Mouse (Mus musculus) embryo, embryonic 10.5 days (tissue): ENCODE data around the gene Cd164l2.

Experiments used
- DNase-seq: peaks from one replicate; pipeline ENCODE4 v3.0.0-alpha.2; 2015; ENCODE audit warnings: low spot score

Gene Cd164l2

GRCm38 (mm10) chr4:133257230-133257629 lies 45.3 kb downstream of the Cd164l2 start:
- DNase-seq = no peak

DNA sequence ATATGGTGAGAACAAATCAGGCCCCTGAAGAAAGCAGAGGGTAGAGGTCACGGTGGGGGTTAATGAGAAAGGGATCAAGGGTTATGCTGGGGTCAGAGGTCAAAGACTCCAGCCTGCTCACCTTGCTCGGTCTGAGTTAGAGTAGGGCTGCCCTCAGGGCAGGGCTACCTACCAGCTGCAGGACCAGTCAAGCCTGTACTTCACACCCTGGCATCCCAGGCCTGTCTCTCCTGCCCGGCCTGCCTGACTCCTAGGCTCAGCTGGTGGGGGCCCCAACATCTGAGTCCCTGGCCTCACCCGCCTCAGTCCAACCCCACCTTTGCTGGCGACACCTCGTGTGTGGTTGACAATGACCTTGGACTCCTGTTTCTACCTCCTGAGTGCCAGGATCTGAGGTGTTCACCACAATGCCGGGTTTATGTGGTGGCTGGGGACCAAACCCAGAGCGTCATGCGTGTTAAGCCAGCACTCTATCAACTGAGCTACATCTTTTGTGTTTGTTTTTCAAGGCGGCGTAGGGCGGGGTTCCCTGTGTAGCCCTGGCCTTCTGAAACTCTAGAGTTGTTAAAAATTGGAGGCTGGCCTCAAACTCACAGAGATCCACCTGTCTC lies 46.0 kb downstream of the Cd164l2 start:
- DNase-seq = no peak

DNA sequence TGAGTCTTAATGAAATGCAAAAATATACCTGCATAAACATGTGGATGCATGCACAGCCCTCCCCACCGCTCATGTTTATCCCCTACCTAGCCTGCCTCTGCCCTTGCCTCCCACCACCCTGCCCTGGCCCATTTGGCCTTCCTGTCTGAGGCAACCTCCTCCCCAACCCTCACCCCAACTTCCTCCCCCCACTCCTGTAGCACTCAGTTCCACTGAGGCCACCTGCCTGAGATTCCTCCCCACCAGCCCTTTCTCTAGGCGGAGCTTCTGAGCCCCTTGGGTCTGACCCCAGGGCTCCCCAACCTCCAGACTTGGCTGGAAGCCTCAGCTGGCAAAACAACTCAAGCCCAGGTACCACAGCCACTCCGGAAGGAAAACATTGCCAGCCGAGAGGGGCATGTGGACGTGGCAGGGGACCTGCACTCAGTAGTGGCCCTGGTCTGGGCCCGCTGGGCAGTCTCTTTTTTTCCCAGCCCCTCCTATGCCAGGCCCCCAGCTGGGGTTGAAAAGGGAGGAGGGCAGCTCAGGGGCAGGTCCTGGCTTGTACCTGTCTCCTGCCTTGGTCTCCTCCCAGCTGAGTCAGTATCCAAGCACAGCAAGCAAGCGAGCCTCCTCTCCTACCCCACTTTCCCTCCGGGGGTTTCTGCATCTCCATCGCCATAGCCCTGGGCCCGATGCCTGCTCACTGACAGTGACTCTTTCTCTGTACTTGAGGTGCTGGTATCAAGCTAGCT lies 49.9 kb downstream of the Cd164l2 start:
- DNase-seq = no peak

DNA sequence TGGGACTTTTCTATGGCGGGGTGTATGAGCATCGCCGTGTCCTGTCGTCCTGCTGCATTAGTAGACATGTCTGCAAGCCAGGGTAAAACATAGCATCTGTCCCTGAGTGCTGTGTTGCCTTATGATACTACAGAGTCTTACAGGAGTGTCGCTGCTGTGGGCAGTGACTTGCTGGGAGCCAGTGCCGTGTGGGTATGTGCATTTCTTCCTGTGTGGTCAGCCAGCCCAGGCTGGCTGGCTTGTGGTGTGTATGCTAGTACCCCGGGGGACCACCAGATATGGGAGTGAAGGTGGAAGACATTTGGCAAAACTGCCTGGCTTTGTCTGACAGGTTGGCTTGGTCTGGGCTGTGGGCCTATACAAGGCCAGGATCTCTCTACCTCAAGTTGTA lies 50.4 kb downstream of the Cd164l2 start:
- DNase-seq = no peak

- no peak for DNase-seq
Measured at GRCm38 (mm10) chr4:133262882-133263281, 51.0 kb downstream of the Cd164l2 start, which contains the start of gene Sytl1. Gene Sytl1, minus strand, starts transcription at chr4:133263113.

DNA sequence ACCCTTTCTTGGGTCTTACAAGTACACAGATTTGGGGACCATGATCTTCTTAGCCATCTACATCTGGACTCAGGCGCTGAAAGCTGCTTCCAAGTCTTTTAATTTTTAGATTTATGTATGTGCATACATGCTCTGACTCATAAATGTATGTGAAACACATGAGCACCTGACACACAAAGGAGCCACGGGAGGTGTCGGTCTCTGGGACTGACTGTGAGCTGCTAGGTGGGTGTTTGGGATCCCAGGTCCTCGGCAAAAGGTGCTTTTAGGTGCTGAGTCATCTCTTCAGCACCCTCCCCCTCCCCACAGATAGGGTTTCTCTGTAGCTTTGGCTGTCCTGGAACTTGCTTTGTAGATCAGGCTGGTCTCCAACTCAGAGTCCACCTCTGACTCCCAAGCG lies 51.8 kb downstream of the Cd164l2 start:
- no peak for DNase-seq

GRCm38 (mm10) chr4:133264559-133264958 lies 52.6 kb downstream of the Cd164l2 start:
- DNase-seq = no peak

DNA sequence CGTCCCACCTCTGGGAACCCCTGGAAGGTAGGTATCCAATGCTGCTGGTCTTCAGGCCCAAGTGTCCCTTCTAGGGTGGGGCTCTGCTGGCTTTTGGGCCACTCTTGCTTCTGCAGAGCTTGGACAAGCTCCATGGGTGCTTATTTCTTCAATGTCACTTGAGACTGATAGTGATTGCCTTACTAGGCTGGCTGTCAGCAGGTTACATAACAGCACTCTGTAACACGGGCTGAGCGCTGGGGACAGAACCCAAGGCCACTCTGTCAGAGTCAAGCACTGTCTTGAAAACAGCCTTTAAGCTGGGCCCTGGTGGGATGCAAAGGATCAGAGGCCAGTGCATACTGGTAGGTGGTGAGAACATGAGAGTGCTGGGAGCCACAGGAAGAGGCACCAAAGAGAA lies 53.4 kb downstream of the Cd164l2 start:
- no peak for DNase-seq

GRCm38 (mm10) chr4:133265759-133266158 lies 53.8 kb downstream of the Cd164l2 start:
- DNase-seq = no peak

DNA sequence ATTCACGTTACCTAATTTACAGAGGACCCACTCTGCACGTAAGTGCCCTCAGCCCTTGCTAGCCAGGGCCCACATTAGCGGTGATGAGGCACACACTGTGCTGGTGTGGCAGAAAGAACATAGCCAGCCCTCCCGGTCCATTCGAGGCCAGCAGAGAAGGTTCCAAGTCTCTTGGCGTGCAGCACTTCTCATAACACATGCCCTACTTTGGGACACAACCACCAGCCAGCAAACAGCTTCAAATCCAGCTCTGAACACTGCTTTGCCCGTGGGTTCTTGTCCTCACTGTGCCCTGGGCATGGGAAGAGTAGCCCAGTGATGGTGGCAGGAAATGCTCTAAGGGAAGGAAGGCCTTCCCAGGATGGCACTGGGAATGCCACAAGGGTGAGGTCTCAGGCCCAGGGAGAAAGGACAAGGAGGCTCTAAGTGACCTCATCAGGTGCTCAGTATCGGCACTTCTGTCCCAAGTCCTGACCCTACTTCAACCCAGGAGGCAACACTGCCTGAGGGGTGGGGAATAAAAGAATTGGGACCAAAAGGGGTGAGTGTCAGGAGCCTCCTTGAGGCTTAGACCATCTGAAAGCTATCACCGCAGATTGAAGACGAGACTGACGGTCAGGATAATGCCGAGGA lies 54.4 kb downstream of the Cd164l2 start:
- no peak for DNase-seq

GRCm38 (mm10) chr4:133268931-133269330 lies 57.0 kb downstream of the Cd164l2 start:
- no peak for DNase-seq

- DNase-seq = no peak
Measured at GRCm38 (mm10) chr4:133269596-133269995, 57.7 kb downstream of the Cd164l2 start.

DNA sequence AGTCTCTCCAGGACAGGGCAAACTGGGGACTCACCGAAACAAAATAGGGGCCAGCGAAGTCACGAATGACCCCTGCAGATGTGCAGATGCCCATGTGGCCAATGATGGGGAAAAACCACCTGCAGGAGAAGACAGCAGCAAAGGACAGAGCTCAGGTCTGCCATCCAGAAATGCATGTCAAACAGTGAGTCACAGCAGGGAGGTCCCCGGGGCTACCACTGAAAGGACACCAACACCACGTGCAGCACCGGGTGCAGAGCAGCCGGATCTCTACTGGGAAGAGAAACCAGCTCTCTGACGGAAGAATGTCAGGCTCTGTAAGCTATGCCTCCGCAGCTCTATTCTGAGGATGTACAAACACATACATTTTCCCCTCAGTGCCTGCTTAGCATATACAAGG lies 59.0 kb downstream of the Cd164l2 start:
- no peak for DNase-seq
